Comparison of ENCODE assay signal across 8 mouse cellular contexts in the genomic region with DNA sequence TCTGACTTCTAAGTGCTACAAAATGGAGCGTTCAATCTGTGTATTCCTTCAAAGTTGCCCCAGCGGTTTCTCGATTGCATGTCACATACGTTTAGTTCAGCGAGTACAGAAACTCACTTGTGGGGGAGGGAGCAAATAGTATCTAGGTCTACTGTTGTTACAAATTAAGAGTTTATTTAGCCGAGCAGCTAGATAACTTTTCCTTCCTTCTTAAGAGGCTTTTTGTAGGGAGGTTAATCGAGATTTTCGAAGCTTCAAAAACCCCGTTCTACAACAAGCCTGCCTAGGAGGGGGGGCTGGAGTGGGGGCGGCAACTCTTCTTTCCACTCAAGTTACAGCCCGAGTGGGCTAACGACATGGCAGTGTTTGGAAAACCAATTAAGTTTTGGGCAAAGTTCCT. TPM values are rescaled to one million over a fixed set of nuclear protein-coding genes. Genes with fewer than 3 reads are reported as not detected.
DNase-seq lines count a peak whose midpoint lies in the region; ATAC-seq and TF ChIP-seq lines count a peak whose summit lies in the region.

No protein-coding gene starts in this region.

- peaks cover 14% of the 10 kb centered on the region; the same call in 1 of the 2 replicates for H3K4me1 ChIP-seq in forebrain, embryonic 16.5 days (replicated peaks; ENCODE audit: control insufficient read depth, insufficient read depth, low read length)
- H3K4me1 ChIP-seq in liver, embryonic 11.5 days (replicated peaks; ENCODE audit: control insufficient read depth, insufficient read depth, low read length): no peaks in the 10 kb centered on the region
- H3K4me1 ChIP-seq in stomach, postnatal 0 days (replicated peaks; ENCODE audit: control insufficient read depth, insufficient read depth): no peaks in the 10 kb centered on the region

- H3K4me3 ChIP-seq in forebrain, embryonic 16.5 days (replicated peaks; ENCODE audit: low read length): peak overlapping the region; percentile 68
- H3K4me3 ChIP-seq in liver, embryonic 11.5 days (ENCODE audit: low read depth, low read length): peak overlapping the region; percentile 62
- peak overlapping the region; percentile 96 for H3K4me3 ChIP-seq in stomach, postnatal 0 days (ENCODE audit: low read depth, low read length)

- DNase-seq in adrenal gland, postnatal 10 days: peak; percentile 23
- no peak for DNase-seq in adrenal gland, postnatal 4 days (ENCODE audit: low spot score in 2 of 2)
- DNase-seq in 3T3-L1 (ENCODE audit: low read depth, low spot score): peak; percentile 31
- DNase-seq in liver, embryonic 11.5 days (ENCODE audit: low spot score): no peak
- peak; percentile 24 for DNase-seq in stomach, postnatal 0 days (ENCODE audit: low spot score)
- DNase-seq in spleen, postnatal 36 days (ENCODE audit: low spot score in 2 of 2): no peak
- DNase-seq in B cell, adult 2 months: no peak

- H3K27me3 ChIP-seq in forebrain, embryonic 16.5 days (replicated peaks; ENCODE audit: control insufficient read depth, insufficient read depth, low read length): no peaks in the 10 kb centered on the region
- H3K27me3 ChIP-seq in liver, embryonic 11.5 days (replicated peaks; ENCODE audit: control insufficient read depth, insufficient read depth, low read length): peaks cover 48% of the 10 kb centered on the region
- H3K27me3 ChIP-seq in stomach, postnatal 0 days (ENCODE audit: control insufficient read depth, insufficient read depth, low read length): no peaks in the 10 kb centered on the region

- no peaks in the 10 kb centered on the region for H3K9me3 ChIP-seq in forebrain, embryonic 16.5 days (ENCODE audit: control insufficient read depth, low read length)
- no peaks in the 10 kb centered on the region for H3K9me3 ChIP-seq in liver, embryonic 11.5 days (ENCODE audit: control insufficient read depth, low read length)
- no peaks in the 10 kb centered on the region for H3K9me3 ChIP-seq in stomach, postnatal 0 days (ENCODE audit: control insufficient read depth, low read length)

- no peak for TF ChIP-seq CTCF in stomach, postnatal 0 days (IDR thresholded peaks at IDR 0.05; ENCODE audit: low read depth)

- WGBS in forebrain, embryonic 16.5 days: under 1% methylated on average over 12 of the region's 12 CpGs
- 5% methylated on average over 12 of the region's 12 CpGs for WGBS in liver, embryonic 11.5 days
- WGBS in stomach, postnatal 0 days: 1% methylated on average over 12 of the region's 12 CpGs

- H3K4me2 ChIP-seq in forebrain, embryonic 16.5 days (ENCODE audit: low read length): peak overlapping the region; percentile 91
- peak overlapping the region; percentile 58 for H3K4me2 ChIP-seq in liver, embryonic 11.5 days
- peak overlapping the region; percentile 77 for H3K4me2 ChIP-seq in stomach, postnatal 0 days (replicated peaks; ENCODE audit: low read depth)

- H3K27ac ChIP-seq in forebrain, embryonic 16.5 days (ENCODE audit: low read length): no peak overlapping the region
- H3K27ac ChIP-seq in liver, embryonic 11.5 days (ENCODE audit: low read depth, low read length): 0 out of 2 replicates have a peak overlapping the region, but pooled peaks have one; percentile 77
- peak overlapping the region; percentile 99 for H3K27ac ChIP-seq in stomach, postnatal 0 days (replicated peaks)

- ATAC-seq in forebrain, embryonic 16.5 days: no peak
- ATAC-seq in liver, embryonic 11.5 days (replicated peaks; ENCODE audit: low FRiP score): no peak
- ATAC-seq in stomach, postnatal 0 days (ENCODE audit: low FRiP score, low TSS enrichment): no peak

- no peak overlapping the region for H3K9ac ChIP-seq in forebrain, embryonic 16.5 days (replicated peaks; ENCODE audit: low read depth, low read length)
- peak overlapping the region; percentile 72; the same call in 1 of the 2 replicates for H3K9ac ChIP-seq in liver, embryonic 11.5 days (ENCODE audit: low read depth, low read length)
- H3K9ac ChIP-seq in stomach, postnatal 0 days (ENCODE audit: low read length): peak overlapping the region; percentile 98

- no peaks in the 10 kb centered on the region for H3K36me3 ChIP-seq in forebrain, embryonic 16.5 days (ENCODE audit: control insufficient read depth, insufficient read depth)
- H3K36me3 ChIP-seq in liver, embryonic 11.5 days (ENCODE audit: control insufficient read depth, insufficient read depth, low read length): 0 out of 2 replicates have a peak, but pooled peaks cover 8% of the 10 kb centered on the region
- H3K36me3 ChIP-seq in stomach, postnatal 0 days (ENCODE audit: control insufficient read depth, insufficient read depth, low read length): no peaks in the 10 kb centered on the region; the same call in 1 of the 2 replicates

- TF ChIP-seq EP300 in stomach, postnatal 0 days (optimal IDR thresholded peaks at IDR 0.05): no peak

RNA-seq across cellular contexts. Expression of a gene that starts 1.6 kb away (rescaled TPM):
- 10 to 100 TPM; 64.3 to 69.4 TPM for total RNA-seq in adrenal gland, postnatal 10 days (2021)
- total RNA-seq in adrenal gland, postnatal 4 days (2021): 10 to 100 TPM; 96.3 to 98.0 TPM
- polyA plus RNA-seq in forebrain, embryonic 16.5 days (2015; fragmentation: Nextera tagmentation; extraction: Ambion mirVana): 7.7 and 8.0 TPM in 2 replicates
- 11.8 and 12.4 TPM in 2 replicates for polyA plus RNA-seq in liver, embryonic 11.5 days (2014; fragmentation: Nextera tagmentation; extraction: Ambion mirVana)
- polyA plus RNA-seq in stomach, postnatal 0 days (2015; fragmentation: Nextera tagmentation; extraction: Ambion mirVana): 13.6 and 16.0 TPM in 2 replicates

RNA-seq across cellular contexts. Expression of a gene that starts 39.8 kb away (rescaled TPM):
- total RNA-seq in adrenal gland, postnatal 10 days (2021): 1 to 10 TPM; 4.8 to 7.1 TPM
- 1 to 10 TPM; 6.0 to 6.6 TPM for total RNA-seq in adrenal gland, postnatal 4 days (2021)
- 15.7 and 15.9 TPM in 2 replicates for polyA plus RNA-seq in forebrain, embryonic 16.5 days (2015; fragmentation: Nextera tagmentation; extraction: Ambion mirVana)
- polyA plus RNA-seq in liver, embryonic 11.5 days (2014; fragmentation: Nextera tagmentation; extraction: Ambion mirVana): 6.1 and 6.7 TPM in 2 replicates
- polyA plus RNA-seq in stomach, postnatal 0 days (2015; fragmentation: Nextera tagmentation; extraction: Ambion mirVana): 3.3 and 3.7 TPM in 2 replicates

Comparison
In these comparisons a context has a peak if more than half of its experiments do, and no peak if none do; other contexts are left out.
1. DNase-seq: peak in adrenal gland, postnatal 10 days (single experiment), 3T3-L1 (single experiment) and stomach, postnatal 0 days (single experiment); none in adrenal gland, postnatal 4 days (0 of 2), liver, embryonic 11.5 days (single experiment), spleen, postnatal 36 days (0 of 2) and B cell, adult 2 months (0 of 2).
2. Peak in every context shown above with its lines, with median percentiles within 50 percentile points of each other: H3K4me2 ChIP-seq and H3K4me3 ChIP-seq.